Mouse (Mus musculus) midbrain, embryonic 16.5 days (tissue): Measurements from ENCODE around the gene Dnajc12. TPM values are rescaled to one million over a fixed set of nuclear protein-coding genes. Genes with fewer than 3 reads are reported as not detected.
A peak's percentile ranks its signal among the peaks of the same experiment; 100 is the strongest.
"Not testable (repeated sequence)": the region's sequence is repeated elsewhere in the genome, so short reads cannot be mapped to it uniquely, and the experiment has no call there.

Experiments used
- ATAC-seq: fragments of 200-750 bp; cut with Nextera tagmentation; 2 replicates; pipeline ENCODE4 v1.8.0; 2017; ENCODE audit warnings: moderate TSS enrichment
- H3K27ac ChIP-seq: fragments of 300-500 bp; sonication (generic); 2 replicates; pipeline ENCODE4 v1.5.1; 2014; ENCODE audit warnings: mild to moderate bottlenecking, low read length, mixed read lengths
- H3K27me3 ChIP-seq: fragments of 300-500 bp; sonication (generic); 2 replicates; pipeline ENCODE4 v1.6.1; 2014; ENCODE audit warnings: low read depth, low read length, mixed read lengths; ENCODE audit not compliant: control insufficient read depth, insufficient read depth
- H3K36me3 ChIP-seq: fragments of 300-500 bp; sonication (generic); 2 replicates; pipeline ENCODE4 v1.6.1; 2014; ENCODE audit warnings: mild to moderate bottlenecking, low read length, moderate library complexity, mixed read lengths; ENCODE audit not compliant: control insufficient read depth, insufficient read depth
- H3K4me1 ChIP-seq: fragments of 300-500 bp; sonication (generic); 2 replicates; pipeline ENCODE4 v1.6.1; 2014; ENCODE audit warnings: mild to moderate bottlenecking, low read length, mixed read lengths; ENCODE audit not compliant: control insufficient read depth, insufficient read depth
- H3K4me2 ChIP-seq: fragments of 300-500 bp; sonication (generic); 2 replicates; pipeline ENCODE4 v1.6.1; 2014; ENCODE audit warnings: mild to moderate bottlenecking, low read length, mixed read lengths
- H3K4me3 ChIP-seq: fragments of 300-500 bp; sonication (generic); 2 replicates; pipeline ENCODE4 v1.5.1; 2014; ENCODE audit warnings: low read depth, mild to moderate bottlenecking, low read length, moderate library complexity, mixed read lengths
- H3K9ac ChIP-seq: fragments of 300-500 bp; sonication (generic); 2 replicates; pipeline ENCODE4 v1.6.1; 2014; ENCODE audit warnings: low read depth, low read length, mixed read lengths
- H3K9me3 ChIP-seq: fragments of 300-500 bp; sonication (generic); replicated peaks from 2 replicates; pipeline ENCODE4 v1.6.1; 2014; ENCODE audit warnings: mild to moderate bottlenecking, low read length, mixed read lengths; ENCODE audit not compliant: control insufficient read depth, poor library complexity, severe bottlenecking
- WGBS: fragments of 180-500 bp; shearing (Covaris S2); extraction: QIAGEN DNeasy Blood & Tissue Kit; methylation state at CpG from one replicate; pipeline ENCODE4 v1.1.7; 2014; 5-methylcytosine and 5-hydroxymethylcytosine counted together
- polyA plus RNA-seq: library from polyadenylated mRNA; unstranded; fragments of >200 nt; fragmentation: Nextera tagmentation; extraction: Ambion mirVana; gene quantifications from 2 replicates; pipeline ENCODE4 v1.2.1, GENCODE M21; 2015

Gene Dnajc12
- polyA plus RNA-seq, 1 experiment from 2014 or later, result 23.6 TPM

- Histone ChIP-seq H3K27me3 (no peaks in the 10 kb centered on the region), H3K9me3 (no peaks in the 10 kb centered on the region), H3K4me3 (no peak overlapping the region), H3K4me1 (peaks cover 4% of the 10 kb centered on the region; the same call in 1 of the 2 replicates), H3K9ac (no peak overlapping the region), H3K36me3 (no peaks in the 10 kb centered on the region), H3K4me2 (no peak overlapping the region), H3K27ac (no peak overlapping the region)
- WGBS, result 91% methylated on average over 8 of the region's 8 CpGs
- no peak for ATAC-seq
Observed at GRCm38 (mm10) chr10:63432099-63432498, 49.9 kb downstream of the Dnajc12 start.

GRCm38 (mm10) chr10:63432887-63433286 is 50.6 kb downstream of the Dnajc12 start:
- H3K36me3 ChIP-seq, result no peaks in the 10 kb centered on the region
- no peaks in the 10 kb centered on the region for H3K27me3 ChIP-seq
- H3K9ac ChIP-seq, result no peak overlapping the region
- no peak for ATAC-seq
- WGBS, result 94% methylated on average over 2 of the region's 2 CpGs
- no peaks in the 10 kb centered on the region for H3K9me3 ChIP-seq
- H3K4me1 ChIP-seq, result peaks cover 4% of the 10 kb centered on the region; the same call in 1 of the 2 replicates
- no peak overlapping the region for H3K4me3 ChIP-seq
- H3K27ac ChIP-seq, result no peak overlapping the region
- H3K4me2 ChIP-seq, result no peak overlapping the region

- H3K9ac ChIP-seq, result no peak overlapping the region
- no peak overlapping the region for H3K27ac ChIP-seq
- ATAC-seq, result no peak
- H3K36me3 ChIP-seq, result no peaks in the 10 kb centered on the region
- no peaks in the 10 kb centered on the region for H3K9me3 ChIP-seq
- no peak overlapping the region for H3K4me2 ChIP-seq
- H3K27me3 ChIP-seq, result no peaks in the 10 kb centered on the region
- H3K4me3 ChIP-seq, result no peak overlapping the region
- no peaks in the 10 kb centered on the region for H3K4me1 ChIP-seq
Observed at GRCm38 (mm10) chr10:63438736-63439262, 56.6 kb downstream of the Dnajc12 start.

GRCm38 (mm10) chr10:63439694-63440228 is 57.5 kb downstream of the Dnajc12 start:
- Histone ChIP-seq H3K4me1 (no peaks in the 10 kb centered on the region), H3K9me3 (no peaks in the 10 kb centered on the region), H3K4me3 (no peak overlapping the region), H3K4me2 (no peak overlapping the region), H3K9ac (no peak overlapping the region), H3K27me3 (no peaks in the 10 kb centered on the region), H3K36me3 (no peaks in the 10 kb centered on the region), H3K27ac (no peak overlapping the region)
- WGBS, result 77% methylated on average over 7 of the region's 7 CpGs
- ATAC-seq, result no peak

GRCm38 (mm10) chr10:63444602-63445387 is 62.6 kb downstream of the Dnajc12 start:
- not testable (repeated sequence) for H3K27ac ChIP-seq, H3K9ac ChIP-seq, H3K4me3 ChIP-seq, H3K27me3 ChIP-seq, ATAC-seq, H3K9me3 ChIP-seq, H3K4me2 ChIP-seq, H3K36me3 ChIP-seq, H3K4me1 ChIP-seq
- 88% methylated on average over 13 of the region's 13 CpGs for WGBS

GRCm38 (mm10) chr10:63453926-63454325 is 71.7 kb downstream of the Dnajc12 start:
- no peaks in the 10 kb centered on the region for H3K9me3 ChIP-seq
- 96% methylated on average over 4 of the region's 4 CpGs for WGBS
- H3K4me2 ChIP-seq, result no peak overlapping the region
- no peak overlapping the region for H3K9ac ChIP-seq
- no peaks in the 10 kb centered on the region for H3K36me3 ChIP-seq
- ATAC-seq, result no peak
- H3K4me1 ChIP-seq, result no peaks in the 10 kb centered on the region
- H3K27ac ChIP-seq, result no peak overlapping the region
- no peak overlapping the region for H3K4me3 ChIP-seq
- H3K27me3 ChIP-seq, result no peaks in the 10 kb centered on the region

- Histone ChIP-seq H3K9ac (no peak overlapping the region), H3K27ac (no peak overlapping the region), H3K36me3 (no peaks in the 10 kb centered on the region), H3K27me3 (no peaks in the 10 kb centered on the region), H3K4me1 (no peaks in the 10 kb centered on the region), H3K4me3 (no peak overlapping the region), H3K9me3 (no peaks in the 10 kb centered on the region), H3K4me2 (no peak overlapping the region)
- ATAC-seq, result peak; percentile 76
- 30% methylated on average over 8 of the region's 8 CpGs for WGBS
Observed at GRCm38 (mm10) chr10:63455110-63455878, 73.1 kb downstream of the Dnajc12 start.

GRCm38 (mm10) chr10:63457292-63458128 is 75.3 kb downstream of the Dnajc12 start:
- ATAC-seq, result no peak
- H3K4me2 ChIP-seq, result no peak overlapping the region
- no peaks in the 10 kb centered on the region for H3K27me3 ChIP-seq
- no peaks in the 10 kb centered on the region for H3K4me1 ChIP-seq
- no peak overlapping the region for H3K4me3 ChIP-seq
- no peaks in the 10 kb centered on the region for H3K9me3 ChIP-seq
- WGBS, result 86% methylated on average over 17 of the region's 17 CpGs
- H3K36me3 ChIP-seq, result no peaks in the 10 kb centered on the region
- H3K9ac ChIP-seq, result no peak overlapping the region
- no peak overlapping the region for H3K27ac ChIP-seq
